Mouse (Mus musculus): Measurements from ENCODE around the gene Hbp1.

- TF ChIP-seq POLR2A (IDR thresholded peaks at IDR 0.05; ENCODE audit: insufficient read depth, low read depth, low read length) (no peak), CTCF (IDR thresholded peaks at IDR 0.05) (no peak), EP300 (IDR thresholded peaks at IDR 0.05; ENCODE audit: insufficient read depth, low read depth, low read length) (no peak)
Measured at GRCm38 (mm10) chr12:31920464-31921405, 29.6 kb downstream of the Hbp1 start.

Data from heart, adult 2 months (tissue).